Mouse (Mus musculus) limb, embryonic 12.5 days (tissue): ENCODE data around the gene Glul. TPM values are rescaled to one million over a fixed set of nuclear protein-coding genes. Genes with fewer than 3 reads are reported as not detected.
"Not testable (repeated sequence)": the region's sequence is repeated elsewhere in the genome, so short reads cannot be mapped to it uniquely, and the experiment has no call there.

Experiments used
- ATAC-seq: fragments of 200-750 bp; cut with Nextera tagmentation; 2 replicates; pipeline ENCODE4 v1.8.0; 2017; ENCODE audit warnings: low read depth, moderate TSS enrichment; ENCODE audit not compliant: insufficient number of reproducible peaks, insufficient read depth, low FRiP score, low TSS enrichment
- H3K27ac ChIP-seq: fragments of 300-500 bp; sonication (generic); 2 replicates; pipeline ENCODE4 v1.5.1; 2016; ENCODE audit warnings: mild to moderate bottlenecking, moderate library complexity
- H3K27me3 ChIP-seq: fragments of 300-500 bp; sonication (generic); 2 replicates; pipeline ENCODE4 v1.6.1; 2016; ENCODE audit warnings: mild to moderate bottlenecking, moderate library complexity
- H3K36me3 ChIP-seq: fragments of 300-500 bp; sonication (generic); 2 replicates; pipeline ENCODE4 v1.6.1; 2016; ENCODE audit warnings: mild to moderate bottlenecking, moderate library complexity
- H3K4me1 ChIP-seq: fragments of 300-500 bp; sonication (generic); replicated peaks from 2 replicates; pipeline ENCODE4 v1.6.1; 2016
- H3K4me2 ChIP-seq: fragments of 300-500 bp; sonication (generic); 2 replicates; pipeline ENCODE4 v1.6.1; 2016; ENCODE audit warnings: mild to moderate bottlenecking, moderate library complexity
- H3K4me3 ChIP-seq: fragments of 300-500 bp; sonication (generic); replicated peaks from 2 replicates; pipeline ENCODE4 v1.5.1; 2016; ENCODE audit warnings: mild to moderate bottlenecking
- H3K9ac ChIP-seq: fragments of 300-500 bp; sonication (generic); replicated peaks from 2 replicates; pipeline ENCODE4 v1.6.1; 2016; ENCODE audit warnings: mild to moderate bottlenecking, moderate library complexity
- H3K9me3 ChIP-seq: fragments of 300-500 bp; sonication (generic); 2 replicates; pipeline ENCODE4 v1.6.1; 2016; ENCODE audit warnings: mild to moderate bottlenecking, moderate library complexity
- WGBS: fragments of 180-500 bp; shearing (Covaris S2); methylation state at CpG from one replicate; pipeline ENCODE4 v1.1.7; 2016; 5-methylcytosine and 5-hydroxymethylcytosine counted together
- polyA plus RNA-seq: library from polyadenylated mRNA; unstranded; fragments of >200 nt; fragmentation: Nextera tagmentation; extraction: Ambion mirVana; gene quantifications from 2 replicates; pipeline ENCODE4 v1.2.1, GENCODE M21; 2016

Gene Glul
- polyA plus RNA-seq: 105 TPM in 2 replicates

- H3K4me3 ChIP-seq: peak within 1 kb of the TSS; percentile 87
- H3K4me2 ChIP-seq: peak within 1 kb of the TSS; percentile 81
- H3K9ac ChIP-seq: peak within 1 kb of the TSS; percentile 90
- ATAC-seq: peak; percentile 97
- no peaks in the 10 kb centered on the region for H3K9me3 ChIP-seq
- H3K4me1 ChIP-seq: peaks cover 22% of the 10 kb centered on the region
- H3K27ac ChIP-seq: peak within 1 kb of the TSS; percentile 97
- no peaks in the 10 kb centered on the region for H3K27me3 ChIP-seq
- WGBS: under 1% methylated on average over 50 of the region's 51 CpGs
- H3K36me3 ChIP-seq: peaks cover 23% of the 10 kb centered on the region
Measured at GRCm38 (mm10) chr1:153899731-153900380, at the start of gene Glul, which contains the start of gene Teddm2. Gene Glul, plus strand, starts transcription at chr1:153899944. Gene Teddm2, minus strand, starts transcription at chr1:153900228.

- not testable (repeated sequence) for ATAC-seq, H3K27me3 ChIP-seq, H3K9ac ChIP-seq, H3K36me3 ChIP-seq, H3K4me2 ChIP-seq, H3K4me1 ChIP-seq, H3K27ac ChIP-seq, H3K4me3 ChIP-seq, H3K9me3 ChIP-seq
- 80% methylated on average over 7 of the region's 7 CpGs for WGBS
Measured at GRCm38 (mm10) chr1:153852696-153853095, 47.0 kb upstream of the Glul start.

- no peak overlapping the region for H3K4me2 ChIP-seq
- no peaks in the 10 kb centered on the region for H3K36me3 ChIP-seq
- H3K27ac ChIP-seq: no peak overlapping the region
- no peak for ATAC-seq
- no peak overlapping the region for H3K9ac ChIP-seq
- H3K9me3 ChIP-seq: no peaks in the 10 kb centered on the region
- 73% methylated on average over 8 of the region's 8 CpGs for whole genome bisulfite sequencing
- no peaks in the 10 kb centered on the region for H3K27me3 ChIP-seq
- H3K4me1 ChIP-seq: no peaks in the 10 kb centered on the region; the same call in 1 of the 2 replicates
- no peak overlapping the region for H3K4me3 ChIP-seq
Measured at GRCm38 (mm10) chr1:153855946-153856345, 43.8 kb upstream of the Glul start.

GRCm38 (mm10) chr1:153874045-153874444, 25.7 kb upstream of the Glul start, which contains the start of gene Teddm1b:
Gene Teddm1b, plus strand, starts transcription at chr1:153874345.
- Histone ChIP-seq H3K4me1 (no peaks in the 10 kb centered on the region), H3K4me2 (no peak within 1 kb of the TSS), H3K9me3 (no peaks in the 10 kb centered on the region), H3K4me3 (no peak within 1 kb of the TSS), H3K9ac (no peak within 1 kb of the TSS), H3K27me3 (no peaks in the 10 kb centered on the region), H3K36me3 (no peaks in the 10 kb centered on the region), H3K27ac (no peak within 1 kb of the TSS)
- no peak for ATAC-seq
- 87% methylated on average over 6 of the region's 6 CpGs for WGBS

GRCm38 (mm10) chr1:153880391-153880790, 19.4 kb upstream of the Glul start:
- H3K9ac ChIP-seq, H3K4me2 ChIP-seq, H3K36me3 ChIP-seq, H3K27ac ChIP-seq, H3K4me3 ChIP-seq, ATAC-seq, H3K4me1 ChIP-seq, H3K9me3 ChIP-seq, H3K27me3 ChIP-seq: not testable (repeated sequence)
- 96% methylated on average over 17 of the region's 17 CpGs for WGBS

- no peaks in the 10 kb centered on the region for H3K36me3 ChIP-seq
- no peak overlapping the region for H3K4me3 ChIP-seq
- ATAC-seq: 0 out of 2 replicates have a peak, but pooled peaks have one; percentile 47
- peaks cover 9% of the 10 kb centered on the region for H3K4me1 ChIP-seq
- H3K9ac ChIP-seq: no peak overlapping the region
- H3K27me3 ChIP-seq: no peaks in the 10 kb centered on the region
- H3K9me3 ChIP-seq: no peaks in the 10 kb centered on the region
- peak overlapping the region; percentile 23; the same call in 1 of the 2 replicates for H3K27ac ChIP-seq
- no peak overlapping the region for H3K4me2 ChIP-seq
- 19% methylated on average over 17 of the region's 17 CpGs for WGBS
Measured at GRCm38 (mm10) chr1:153886024-153886633, 13.6 kb upstream of the Glul start.

- Histone ChIP-seq H3K4me3 (no peak overlapping the region), H3K27me3 (0 out of 2 replicates have a peak, but pooled peaks cover 5% of the 10 kb centered on the region), H3K9ac (no peak overlapping the region), H3K4me2 (no peak overlapping the region), H3K9me3 (no peaks in the 10 kb centered on the region), H3K27ac (no peak overlapping the region), H3K4me1 (peaks cover 12% of the 10 kb centered on the region), H3K36me3 (no peaks in the 10 kb centered on the region)
- WGBS: 92% methylated on average over 10 of the region's 10 CpGs
- ATAC-seq: no peak
Measured at GRCm38 (mm10) chr1:153890121-153890520, 9.6 kb upstream of the Glul start.

GRCm38 (mm10) chr1:153891442-153891841, 8.3 kb upstream of the Glul start, which contains the start of gene Teddm1a:
Gene Teddm1a, plus strand, starts transcription at chr1:153891742.
- no peaks in the 10 kb centered on the region for H3K36me3 ChIP-seq
- peaks cover 12% of the 10 kb centered on the region; the same call in 1 of the 2 replicates for H3K4me1 ChIP-seq
- no peak within 1 kb of the TSS for H3K4me2 ChIP-seq
- 55% methylated on average over 4 of the region's 4 CpGs for WGBS
- no peak for ATAC-seq
- H3K27ac ChIP-seq: no peak within 1 kb of the TSS
- H3K9me3 ChIP-seq: no peaks in the 10 kb centered on the region
- 0 out of 2 replicates have a peak, but pooled peaks cover 5% of the 10 kb centered on the region for H3K27me3 ChIP-seq
- no peak within 1 kb of the TSS for H3K9ac ChIP-seq
- no peak within 1 kb of the TSS for H3K4me3 ChIP-seq

- 62% methylated on average over 2 of the region's 2 CpGs for WGBS
- H3K4me1 ChIP-seq: peaks cover 12% of the 10 kb centered on the region; the same call in 1 of the 2 replicates
- H3K27ac ChIP-seq: no peak overlapping the region
- ATAC-seq: no peak
- H3K27me3 ChIP-seq: 0 out of 2 replicates have a peak, but pooled peaks cover 5% of the 10 kb centered on the region
- no peaks in the 10 kb centered on the region for H3K9me3 ChIP-seq
- H3K4me2 ChIP-seq: no peak overlapping the region
- no peak overlapping the region for H3K9ac ChIP-seq
- no peak overlapping the region for H3K4me3 ChIP-seq
- H3K36me3 ChIP-seq: no peaks in the 10 kb centered on the region
Measured at GRCm38 (mm10) chr1:153893746-153894145, 6.0 kb upstream of the Glul start.

GRCm38 (mm10) chr1:153894201-153894893, 5.4 kb upstream of the Glul start:
- no peak overlapping the region for H3K9ac ChIP-seq
- ATAC-seq: no peak
- 60% methylated on average over 8 of the region's 8 CpGs for WGBS
- H3K27ac ChIP-seq: no peak overlapping the region
- H3K4me2 ChIP-seq: no peak overlapping the region
- H3K9me3 ChIP-seq: no peaks in the 10 kb centered on the region
- H3K4me3 ChIP-seq: no peak overlapping the region
- H3K4me1 ChIP-seq: peaks cover 9% of the 10 kb centered on the region; the same call in 1 of the 2 replicates
- no peaks in the 10 kb centered on the region for H3K36me3 ChIP-seq
- H3K27me3 ChIP-seq: 0 out of 2 replicates have a peak, but pooled peaks cover 5% of the 10 kb centered on the region

GRCm38 (mm10) chr1:153894979-153895378, 4.8 kb upstream of the Glul start:
- Histone ChIP-seq H3K27ac (no peak overlapping the region), H3K4me1 (peaks cover 8% of the 10 kb centered on the region; the same call in 1 of the 2 replicates), H3K9me3 (no peaks in the 10 kb centered on the region), H3K27me3 (0 out of 2 replicates have a peak, but pooled peaks cover 5% of the 10 kb centered on the region), H3K9ac (no peak overlapping the region), H3K4me3 (no peak overlapping the region), H3K36me3 (no peaks in the 10 kb centered on the region), H3K4me2 (no peak overlapping the region)
- WGBS: 42% methylated on average over 5 of the region's 5 CpGs
- no peak for ATAC-seq
